Comparison of ENCODE assay signal across 9 mouse cellular contexts in the genomic region with DNA sequence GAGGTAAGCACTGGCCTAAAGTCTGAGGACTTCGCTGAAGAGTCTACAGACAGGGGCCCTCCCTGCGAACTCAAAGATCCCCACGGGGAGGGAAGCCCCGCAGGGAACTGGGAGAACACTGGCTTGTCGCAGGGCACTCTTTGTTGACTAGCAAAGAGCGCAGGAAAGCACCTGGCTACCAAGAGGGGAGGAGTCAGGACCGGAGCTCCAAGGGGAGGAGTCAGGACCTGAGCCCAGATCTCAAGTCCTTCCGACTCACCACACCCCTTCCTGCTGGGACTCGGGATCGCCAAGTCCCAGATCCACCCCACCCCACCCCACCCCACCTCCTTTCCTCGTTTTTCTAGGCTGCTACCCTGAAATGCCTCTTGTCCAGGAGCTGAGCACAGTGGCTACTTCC. TPM values are rescaled to one million over a fixed set of nuclear protein-coding genes. Genes with fewer than 3 reads are reported as not detected.
DNase-seq lines count a peak whose midpoint lies in the region; ATAC-seq lines count a peak whose summit lies in the region.
"Had no signal": no experiment of that assay in that cellular context is flagged by ENCODE, and none has a peak within 500 bp of the region (broad histone marks: within the 10 kb centered on the region; RNA-seq: fewer than 3 reads in every experiment).

No protein-coding gene starts in this region.

- H3K4me1 ChIP-seq in kidney, embryonic 14.5 days (ENCODE audit: control insufficient read depth, insufficient read depth, low read length) = peaks cover 9% of the 10 kb centered on the region; the same call in 1 of the 2 replicates
- peaks cover 6% of the 10 kb centered on the region for H3K4me1 ChIP-seq in lung, embryonic 16.5 days (replicated peaks; ENCODE audit: control insufficient read depth, insufficient read depth, low read length)

- no peaks in the 10 kb centered on the region for H3K9me3 ChIP-seq in kidney, embryonic 14.5 days (ENCODE audit: control insufficient read depth, low read length)
- H3K9me3 ChIP-seq in lung, embryonic 16.5 days (ENCODE audit: control insufficient read depth, low read length) = no peaks in the 10 kb centered on the region

- DNase-seq in gastrocnemius, postnatal 25 days = peak; percentile 51
- no peak for DNase-seq in gastrocnemius, postnatal 10 days
- DNase-seq in heart, adult 9 months (ENCODE audit: low spot score in 2 of 2) = peak; percentile 45 to 47
- DNase-seq in right cerebral cortex, adult 2 months (ENCODE audit: low spot score in 2 of 2) = no peak
- DNase-seq in frontal cortex, postnatal 36 days (ENCODE audit: low spot score in 2 of 2) = no peak
- DNase-seq in testis, postnatal 14 days (ENCODE audit: low spot score) = no peak

- H3K9ac ChIP-seq in kidney, embryonic 14.5 days (ENCODE audit: low read depth, low read length) = peak overlapping the region; percentile 19; the same call in 1 of the 2 replicates
- peak overlapping the region; percentile 29; the same call in 1 of the 2 replicates for H3K9ac ChIP-seq in lung, embryonic 16.5 days (ENCODE audit: low read length)

- peak overlapping the region; percentile 43 for H3K4me2 ChIP-seq in kidney, embryonic 14.5 days (replicated peaks; ENCODE audit: low read depth, low read length)
- H3K4me2 ChIP-seq in lung, embryonic 16.5 days (ENCODE audit: low read depth, low read length) = peak overlapping the region; percentile 57

- no peaks in the 10 kb centered on the region for H3K27me3 ChIP-seq in kidney, embryonic 14.5 days (ENCODE audit: control insufficient read depth, insufficient read depth, low read length)
- H3K27me3 ChIP-seq in lung, embryonic 16.5 days (ENCODE audit: control insufficient read depth, insufficient read depth, low read depth, low read length) = no peaks in the 10 kb centered on the region

- H3K27ac ChIP-seq in kidney, embryonic 14.5 days (ENCODE audit: low read depth, low read length) = peak overlapping the region; percentile 44; the same call in 1 of the 2 replicates
- peak overlapping the region; percentile 48; the same call in 1 of the 2 replicates for H3K27ac ChIP-seq in lung, embryonic 16.5 days (ENCODE audit: low read length)
- H3K27ac ChIP-seq: macrophage had no signal

- no peaks in the 10 kb centered on the region for H3K36me3 ChIP-seq in kidney, embryonic 14.5 days (ENCODE audit: control insufficient read depth, insufficient read depth, low read length)
- no peaks in the 10 kb centered on the region for H3K36me3 ChIP-seq in lung, embryonic 16.5 days (ENCODE audit: control insufficient read depth, insufficient read depth, low read length)

- H3K4me3 ChIP-seq in kidney, embryonic 14.5 days (ENCODE audit: low read length) = peak overlapping the region; percentile 33
- H3K4me3 ChIP-seq in lung, embryonic 16.5 days (ENCODE audit: low read length) = peak overlapping the region; percentile 41

- 2% methylated on average over 11 of the region's 11 CpGs for WGBS in kidney, embryonic 14.5 days
- WGBS in lung, embryonic 16.5 days = 3% methylated on average over 11 of the region's 11 CpGs

- peak; percentile 71 for ATAC-seq in kidney, embryonic 14.5 days (ENCODE audit: low FRiP score, low TSS enrichment)
- ATAC-seq in lung, embryonic 16.5 days (ENCODE audit: low read depth) = peak; percentile 89

RNA-seq across cellular contexts. Expression of a gene that starts 19.2 kb away (rescaled TPM):
- 1 to 10 TPM; 2.6 to 4.2 TPM for total RNA-seq in gastrocnemius, postnatal 25 days (2021)
- total RNA-seq in gastrocnemius, postnatal 10 days (2021) = 1 to 10 TPM; 4.2 TPM
- 3.3 and 5.3 TPM in 2 replicates for polyA plus RNA-seq in kidney, embryonic 14.5 days (2014; fragmentation: Nextera tagmentation; extraction: Ambion mirVana)
- 2.2 and 3.4 TPM in 2 replicates for polyA plus RNA-seq in lung, embryonic 16.5 days (2015; fragmentation: Nextera tagmentation; extraction: Ambion mirVana)
- polyA plus RNA-seq: macrophage had no signal

Comparison
In these comparisons a context has a peak if more than half of its experiments do, and no peak if none do; other contexts are left out.
1. DNase-seq: peak in gastrocnemius, postnatal 25 days (single experiment) and heart, adult 9 months (2 of 2); none in gastrocnemius, postnatal 10 days (single experiment), right cerebral cortex, adult 2 months (0 of 2), frontal cortex, postnatal 36 days (0 of 2) and testis, postnatal 14 days (single experiment).